Mouse (Mus musculus) forebrain, embryonic 16.5 days (tissue): Measurements from ENCODE around the gene Tmem242. TPM values are rescaled to one million over a fixed set of nuclear protein-coding genes. Genes with fewer than 3 reads are reported as not detected.

Experiments
- ATAC-seq: fragments of 200-750 bp; cut with Nextera tagmentation; 2 replicates; pipeline ENCODE4 v1.8.0; 2017; ENCODE audit warnings: mild to moderate bottlenecking, moderate library complexity
- H3K27ac ChIP-seq: fragments of 300-500 bp; sonication (generic); 2 replicates; pipeline ENCODE4 v1.5.1; 2014; ENCODE audit warnings: low read length, control low read depth
- H3K27me3 ChIP-seq: fragments of 300-500 bp; sonication (generic); replicated peaks from 2 replicates; pipeline ENCODE4 v1.6.1; 2014; ENCODE audit warnings: low read length; ENCODE audit not compliant: control insufficient read depth, insufficient read depth
- H3K36me3 ChIP-seq: fragments of 300-500 bp; sonication (generic); 2 replicates; pipeline ENCODE4 v1.6.1; 2014; ENCODE audit not compliant: control insufficient read depth, insufficient read depth
- H3K4me1 ChIP-seq: fragments of 300-500 bp; sonication (generic); replicated peaks from 2 replicates; pipeline ENCODE4 v1.6.1; 2014; ENCODE audit warnings: low read length; ENCODE audit not compliant: control insufficient read depth, insufficient read depth
- H3K4me2 ChIP-seq: fragments of 300-500 bp; sonication (generic); 2 replicates; pipeline ENCODE4 v1.6.1; 2014; ENCODE audit warnings: mild to moderate bottlenecking, low read length, control low read depth
- H3K4me3 ChIP-seq: fragments of 300-500 bp; sonication (generic); replicated peaks from 2 replicates; pipeline ENCODE4 v1.5.1; 2014; ENCODE audit warnings: mild to moderate bottlenecking, low read length, control low read depth
- H3K9ac ChIP-seq: fragments of 300-500 bp; sonication (generic); replicated peaks from 2 replicates; pipeline ENCODE4 v1.6.1; 2014; ENCODE audit warnings: low read depth, low read length, control low read depth
- H3K9me3 ChIP-seq: fragments of 300-500 bp; sonication (generic); 2 replicates; pipeline ENCODE4 v1.6.1; 2016; ENCODE audit warnings: low read length; ENCODE audit not compliant: control insufficient read depth
- WGBS: fragments of 180-500 bp; shearing (Covaris S2); extraction: QIAGEN DNeasy Blood & Tissue Kit; methylation state at CpG from one replicate; pipeline ENCODE4 v1.1.7; 2014; 5-methylcytosine and 5-hydroxymethylcytosine counted together
- polyA plus RNA-seq: library from polyadenylated mRNA; unstranded; fragments of >200 nt; fragmentation: Nextera tagmentation; extraction: Ambion mirVana; gene quantifications from 2 replicates; pipeline ENCODE4 v1.2.1, GENCODE M21; 2015

The Tmem242 gene
- 93.1 and 97.6 TPM in 2 replicates for polyA plus RNA-seq

DNA sequence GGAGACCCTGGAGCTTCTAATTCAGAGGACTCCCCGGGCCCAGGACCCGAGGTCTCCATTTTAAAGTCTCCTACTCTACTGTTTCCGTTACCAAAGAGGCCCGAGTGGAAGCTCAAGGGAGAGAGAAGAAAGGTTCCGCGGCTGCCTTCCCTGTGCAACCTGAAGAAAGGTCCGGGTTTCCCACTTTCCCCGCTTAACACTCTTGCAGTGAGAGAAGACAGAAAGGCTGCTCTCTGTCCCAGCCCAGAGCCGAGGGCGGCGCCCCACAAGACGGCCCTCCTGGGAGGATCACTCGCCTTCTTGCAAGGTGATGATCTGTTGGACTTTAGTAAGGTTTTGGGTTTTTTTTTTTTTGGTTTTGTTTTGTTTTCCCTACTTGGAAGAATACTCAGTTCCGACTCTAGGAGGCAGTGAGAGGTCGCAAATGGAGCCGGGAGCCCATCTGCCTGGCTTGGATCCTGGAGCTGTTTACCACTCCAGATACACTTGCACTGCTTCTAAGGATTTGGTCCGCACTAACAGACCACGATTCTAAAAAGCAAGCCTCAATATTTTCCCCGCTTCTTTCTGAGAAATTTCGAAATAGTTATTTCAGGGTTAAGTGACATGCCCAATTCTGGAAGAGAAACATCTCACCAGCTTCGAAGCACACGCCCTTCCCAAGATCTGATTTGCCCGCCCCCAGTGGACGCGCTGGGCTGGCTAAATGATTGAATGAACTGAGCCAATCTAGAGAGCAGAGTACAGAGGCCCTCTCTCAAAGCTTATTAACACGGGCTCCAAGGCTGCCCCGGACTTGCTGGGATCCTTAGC lies at the start of gene Tmem242:
Gene Tmem242 (minus strand): TSS at position 101 of the 813 bp plus-strand sequence.
- H3K9ac ChIP-seq = peak within 1 kb of the TSS; percentile 86
- H3K4me3 ChIP-seq = peak within 1 kb of the TSS; percentile 83
- ATAC-seq = peak; percentile 94
- H3K9me3 ChIP-seq = no peaks in the 10 kb centered on the region
- no peaks in the 10 kb centered on the region for H3K27me3 ChIP-seq
- peak within 1 kb of the TSS; percentile 92 for H3K4me2 ChIP-seq
- H3K27ac ChIP-seq = peak within 1 kb of the TSS; percentile 81
- peaks cover 18% of the 10 kb centered on the region for H3K4me1 ChIP-seq
- WGBS = under 1% methylated on average over 27 of the region's 27 CpGs
- H3K36me3 ChIP-seq = no peaks in the 10 kb centered on the region

DNA sequence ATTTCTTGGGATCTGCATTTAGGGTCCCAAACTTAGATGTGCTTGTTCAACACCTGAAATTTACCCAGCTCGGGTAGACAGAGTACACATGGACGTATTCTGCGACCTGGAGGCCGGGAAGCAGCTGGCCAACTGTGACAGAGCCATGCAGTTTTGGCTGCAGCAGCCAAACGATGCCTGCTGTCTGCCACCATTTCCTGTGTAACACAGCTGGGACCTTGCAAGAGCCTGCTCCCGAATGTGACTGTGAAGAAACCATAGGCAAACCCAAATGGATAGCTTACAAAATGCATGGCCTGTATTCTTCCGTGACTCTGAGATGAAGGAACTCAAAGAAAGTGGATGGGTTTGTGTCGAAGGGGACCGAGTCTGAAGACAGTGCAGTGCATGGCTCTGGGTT lies 48.1 kb upstream of the Tmem242 start:
- H3K36me3 ChIP-seq = no peaks in the 10 kb centered on the region
- no peaks in the 10 kb centered on the region for H3K27me3 ChIP-seq
- H3K27ac ChIP-seq = no peak overlapping the region
- H3K4me3 ChIP-seq = no peak overlapping the region
- H3K4me1 ChIP-seq = peaks cover 5% of the 10 kb centered on the region; the same call in 1 of the 2 replicates
- H3K9me3 ChIP-seq = no peaks in the 10 kb centered on the region
- 77% methylated on average over 9 of the region's 9 CpGs for WGBS
- H3K4me2 ChIP-seq = no peak overlapping the region
- H3K9ac ChIP-seq = no peak overlapping the region
- ATAC-seq = no peak

DNA sequence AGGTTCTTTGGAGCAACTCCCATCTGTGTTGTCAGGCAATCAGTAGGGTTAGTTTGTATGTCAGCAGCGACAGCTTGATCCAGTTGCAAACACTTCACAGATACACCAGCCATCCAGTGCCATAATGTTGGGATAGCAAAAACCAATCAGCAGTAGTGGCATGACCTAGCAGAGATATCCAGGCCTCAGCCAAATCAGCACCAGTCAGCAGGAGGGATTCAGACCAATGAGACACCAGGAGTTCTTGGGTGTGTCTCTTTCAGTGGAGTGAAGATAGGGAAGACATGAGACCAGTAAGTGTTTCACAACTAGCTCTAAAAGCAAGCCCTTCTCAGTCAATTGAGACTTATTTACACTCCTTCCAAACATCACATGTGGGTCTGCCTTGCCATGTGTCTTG lies 44.6 kb upstream of the Tmem242 start:
- Histone ChIP-seq H3K4me1 (no peaks in the 10 kb centered on the region), H3K27me3 (no peaks in the 10 kb centered on the region), H3K4me3 (no peak overlapping the region), H3K9me3 (no peaks in the 10 kb centered on the region), H3K36me3 (no peaks in the 10 kb centered on the region), H3K9ac (no peak overlapping the region), H3K4me2 (no peak overlapping the region), H3K27ac (no peak overlapping the region)
- 92% methylated on average over 1 of the region's 1 CpGs for WGBS
- ATAC-seq = no peak

DNA sequence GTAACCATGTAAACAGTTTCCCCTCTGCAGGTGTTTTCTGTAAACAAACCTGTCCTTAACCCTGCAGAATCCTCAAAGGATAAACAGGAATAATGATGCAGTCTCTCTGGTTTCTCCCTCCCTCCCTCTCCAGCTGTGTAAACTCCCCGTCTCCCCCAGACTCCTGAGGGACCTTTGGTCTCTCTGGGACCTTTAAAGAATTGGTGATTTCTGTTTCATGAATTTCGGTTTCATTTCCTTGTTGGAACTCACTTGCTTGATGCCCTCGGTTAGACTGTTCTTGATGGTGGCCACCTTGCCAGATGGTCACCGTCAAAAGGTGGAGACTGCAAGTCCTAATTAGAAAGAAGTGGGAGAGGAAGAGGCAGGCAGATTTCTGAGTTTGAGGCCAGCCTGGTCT lies 43.4 kb upstream of the Tmem242 start:
- 73% methylated on average over 4 of the region's 4 CpGs for WGBS
- Histone ChIP-seq H3K27me3 (no peaks in the 10 kb centered on the region), H3K4me2 (no peak overlapping the region), H3K27ac (no peak overlapping the region), H3K9me3 (no peaks in the 10 kb centered on the region), H3K4me3 (no peak overlapping the region), H3K4me1 (no peaks in the 10 kb centered on the region), H3K36me3 (no peaks in the 10 kb centered on the region), H3K9ac (no peak overlapping the region)
- no peak for ATAC-seq

DNA sequence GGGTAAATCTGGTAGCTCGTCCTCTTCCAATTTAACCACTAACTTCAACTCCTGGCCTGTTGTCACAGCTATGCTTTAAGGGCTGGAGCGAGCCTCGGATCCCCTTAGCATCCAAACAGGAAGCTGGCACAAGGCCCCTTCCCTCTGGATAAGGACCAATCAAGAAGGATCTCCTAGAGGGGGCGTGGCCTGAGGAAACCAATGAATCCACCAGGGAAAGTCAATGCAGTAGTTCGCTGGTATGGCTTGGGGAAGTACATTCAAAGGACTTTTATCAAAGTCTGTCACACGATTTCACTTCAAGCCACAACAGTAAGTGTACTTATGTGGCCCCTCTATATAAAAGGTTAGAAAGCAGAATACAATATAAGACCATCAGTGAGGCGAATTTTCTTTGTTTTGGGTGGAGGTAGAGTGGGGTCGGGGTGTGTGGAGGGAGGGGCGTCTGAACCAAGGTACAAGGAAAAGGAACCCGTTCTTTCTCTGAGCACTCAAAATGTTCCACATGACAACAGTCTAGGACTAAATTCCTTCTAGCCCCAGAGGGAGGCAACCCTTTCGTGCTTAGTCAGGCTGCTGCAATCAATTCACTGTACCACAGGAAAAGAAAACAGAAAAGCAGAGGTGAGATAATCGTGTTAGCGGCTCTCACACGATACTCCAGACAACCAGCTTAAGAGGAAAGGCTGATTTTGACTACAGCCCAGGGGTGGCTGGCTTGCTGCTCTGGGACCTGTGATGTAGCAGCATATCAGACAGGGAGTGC lies 36.1 kb upstream of the Tmem242 start:
- H3K9me3 ChIP-seq = no peaks in the 10 kb centered on the region
- H3K27ac ChIP-seq = no peak overlapping the region
- H3K27me3 ChIP-seq = no peaks in the 10 kb centered on the region
- H3K36me3 ChIP-seq = no peaks in the 10 kb centered on the region
- H3K4me1 ChIP-seq = no peaks in the 10 kb centered on the region
- no peak overlapping the region for H3K9ac ChIP-seq
- ATAC-seq = no peak
- WGBS = 60% methylated on average over 14 of the region's 14 CpGs
- no peak overlapping the region for H3K4me3 ChIP-seq
- no peak overlapping the region for H3K4me2 ChIP-seq

DNA sequence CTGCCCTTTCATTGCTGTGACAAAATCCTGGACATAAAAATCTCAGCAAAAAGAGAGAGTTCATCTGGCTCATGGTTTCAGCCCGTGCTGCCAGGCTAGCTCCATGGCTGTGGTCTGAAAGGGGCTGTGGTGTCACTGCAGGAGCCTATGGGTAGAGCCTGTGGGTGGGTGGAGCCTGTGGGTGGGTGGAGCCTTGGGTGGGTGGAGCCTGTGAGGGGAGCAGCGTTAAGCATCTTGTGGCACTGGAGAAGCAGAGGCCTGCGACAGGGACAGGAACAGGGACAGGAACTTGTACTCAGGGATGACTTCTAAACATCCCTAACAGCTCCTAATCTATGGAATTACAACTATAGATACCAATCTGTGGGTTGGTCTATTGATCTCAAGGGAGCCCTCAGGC lies 32.2 kb upstream of the Tmem242 start:
- 41% methylated on average over 3 of the region's 3 CpGs for WGBS
- H3K27me3 ChIP-seq = no peaks in the 10 kb centered on the region
- H3K9me3 ChIP-seq = no peaks in the 10 kb centered on the region
- no peak overlapping the region for H3K9ac ChIP-seq
- H3K27ac ChIP-seq = no peak overlapping the region
- H3K4me2 ChIP-seq = no peak overlapping the region
- no peaks in the 10 kb centered on the region for H3K36me3 ChIP-seq
- H3K4me3 ChIP-seq = no peak overlapping the region
- no peak for ATAC-seq
- H3K4me1 ChIP-seq = no peaks in the 10 kb centered on the region

DNA sequence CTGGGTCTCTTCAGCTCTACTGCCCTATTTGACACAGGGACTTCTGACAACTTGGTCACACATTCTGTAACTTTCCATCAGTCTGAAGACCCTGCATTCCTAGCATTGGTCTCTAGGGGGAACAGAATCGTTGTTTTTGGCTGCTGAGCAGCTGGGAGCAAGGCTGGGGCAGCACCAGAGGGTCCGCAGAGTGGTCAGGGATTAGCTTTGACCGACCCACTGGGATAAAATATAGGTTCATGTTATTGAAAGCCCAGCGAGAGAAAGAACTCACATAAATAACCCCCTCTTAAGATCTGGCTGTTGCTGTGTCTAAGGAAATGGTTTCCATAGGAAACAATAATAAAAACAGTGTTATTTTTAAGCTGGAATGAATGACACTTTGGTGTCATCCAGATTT lies 27.1 kb upstream of the Tmem242 start:
- Histone ChIP-seq H3K36me3 (no peaks in the 10 kb centered on the region), H3K27ac (no peak overlapping the region), H3K4me1 (no peaks in the 10 kb centered on the region), H3K9ac (no peak overlapping the region), H3K9me3 (no peaks in the 10 kb centered on the region), H3K4me2 (no peak overlapping the region), H3K4me3 (no peak overlapping the region), H3K27me3 (no peaks in the 10 kb centered on the region)
- WGBS = 56% methylated on average over 4 of the region's 4 CpGs
- no peak for ATAC-seq

DNA sequence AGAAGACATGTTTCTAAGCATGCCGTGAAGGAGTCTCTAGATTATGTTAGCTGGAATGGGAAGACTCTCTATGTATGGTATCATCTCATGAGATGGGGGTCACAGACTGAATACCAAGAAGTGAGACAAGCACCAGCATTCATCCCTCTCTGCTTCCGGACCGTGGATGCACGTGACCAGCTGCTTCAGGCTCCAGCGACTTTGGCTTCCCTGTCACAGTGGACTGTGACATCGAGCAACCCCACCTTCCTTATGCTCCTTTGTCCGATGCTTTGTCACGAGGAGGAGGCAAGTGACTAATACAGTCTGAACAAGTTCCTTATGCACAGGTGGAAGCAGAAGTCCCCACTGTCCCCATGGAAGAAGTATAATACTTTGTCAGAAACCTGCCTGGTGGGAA lies 26.7 kb upstream of the Tmem242 start:
- H3K36me3 ChIP-seq = no peaks in the 10 kb centered on the region
- 84% methylated on average over 8 of the region's 8 CpGs for WGBS
- no peak overlapping the region for H3K4me3 ChIP-seq
- no peaks in the 10 kb centered on the region for H3K27me3 ChIP-seq
- no peak overlapping the region for H3K4me2 ChIP-seq
- no peaks in the 10 kb centered on the region for H3K9me3 ChIP-seq
- no peak overlapping the region for H3K27ac ChIP-seq
- H3K9ac ChIP-seq = no peak overlapping the region
- no peaks in the 10 kb centered on the region for H3K4me1 ChIP-seq
- no peak for ATAC-seq

DNA sequence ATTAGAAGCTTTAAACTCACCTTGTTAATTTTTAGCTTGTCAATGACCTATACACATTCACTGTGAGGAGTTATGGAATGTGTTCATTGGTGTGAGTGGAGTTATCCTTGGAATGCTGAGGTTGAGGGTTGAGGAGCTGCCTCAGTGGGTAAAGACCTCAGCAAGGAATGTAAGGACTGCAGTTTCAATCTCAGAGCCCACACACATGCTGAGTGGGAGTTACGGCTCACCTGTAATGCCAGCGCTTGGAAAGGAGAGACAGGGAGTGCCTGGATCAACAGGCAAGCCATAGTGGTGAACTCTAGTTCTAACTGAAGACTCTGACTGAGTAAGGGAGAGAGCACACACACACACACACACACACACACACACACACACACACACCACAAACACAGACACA lies 23.9 kb upstream of the Tmem242 start:
- WGBS = 90% methylated on average over 2 of the region's 2 CpGs
- ATAC-seq = no peak
- no peak overlapping the region for H3K4me3 ChIP-seq

More for the DNA sequence above, 23.9 kb upstream of the Tmem242 start:
- no peaks in the 10 kb centered on the region for H3K36me3 ChIP-seq
- no peaks in the 10 kb centered on the region for H3K9me3 ChIP-seq
- H3K27ac ChIP-seq = no peak overlapping the region
- no peak overlapping the region for H3K4me2 ChIP-seq
- no peak overlapping the region for H3K9ac ChIP-seq
- H3K4me1 ChIP-seq = no peaks in the 10 kb centered on the region
- no peaks in the 10 kb centered on the region for H3K27me3 ChIP-seq
